Mouse (Mus musculus): Measurements from ENCODE around the gene Dennd4c. TPM values are rescaled to one million over a fixed set of nuclear protein-coding genes. Genes with fewer than 3 reads are reported as not detected.

Gene Dennd4c
- polyA plus RNA-seq, 1 experiment: 2.4 TPM

GRCm38 (mm10) chr4:86845384-86845783 lies 97.0 kb downstream of the Dennd4c start:
- TF ChIP-seq POLR2A (IDR thresholded peaks at IDR 0.05; ENCODE audit: low read depth, low read length) (no peak), CTCF (IDR thresholded peaks at IDR 0.05; ENCODE audit: extremely low read depth, insufficient read depth, insufficient read length, insufficient replicate concordance) (no peak)
- Histone ChIP-seq H3K4me1 (ENCODE audit: control insufficient read depth, insufficient read depth, insufficient read length) (no peaks in the 10 kb centered on the region), H3K4me3 (ENCODE audit: extremely low read depth, insufficient read depth, insufficient read length) (no peak overlapping the region), H3K27me3 (ENCODE audit: control insufficient read depth, insufficient read depth, low read length) (no peaks in the 10 kb centered on the region), H3K36me3 (ENCODE audit: control insufficient read depth, insufficient read depth, low read length) (peaks cover 10% of the 10 kb centered on the region), H3K27ac (ENCODE audit: insufficient read depth, low read length) (no peak overlapping the region)
- 94% methylated on average over 3 of the region's 3 CpGs for WGBS
- DNase-seq (ENCODE audit: low read depth in 1 of 2, low spot score in 2 of 2): no peak

- DNase-seq (ENCODE audit: low read depth in 1 of 2, low spot score in 2 of 2): no peak
- Histone ChIP-seq H3K4me1 (ENCODE audit: control insufficient read depth, insufficient read depth, insufficient read length) (no peaks in the 10 kb centered on the region), H3K4me3 (ENCODE audit: extremely low read depth, insufficient read depth, insufficient read length) (no peak overlapping the region), H3K27me3 (ENCODE audit: control insufficient read depth, insufficient read depth, low read length) (no peaks in the 10 kb centered on the region), H3K27ac (ENCODE audit: insufficient read depth, low read length) (no peak overlapping the region), H3K36me3 (ENCODE audit: control insufficient read depth, insufficient read depth, low read length) (peaks cover 9% of the 10 kb centered on the region)
- 87% methylated on average over 2 of the region's 2 CpGs for WGBS
- TF ChIP-seq POLR2A (IDR thresholded peaks at IDR 0.05; ENCODE audit: low read depth, low read length): no peak
- no peak for TF ChIP-seq CTCF (IDR thresholded peaks at IDR 0.05; ENCODE audit: extremely low read depth, insufficient read depth, insufficient read length, insufficient replicate concordance)
Observed at GRCm38 (mm10) chr4:86847246-86847645, 98.9 kb downstream of the Dennd4c start.

GRCm38 (mm10) chr4:86851331-86851730 lies 103.0 kb downstream of the Dennd4c start:
- peaks cover 24% of the 10 kb centered on the region for H3K36me3 ChIP-seq (ENCODE audit: control insufficient read depth, insufficient read depth, low read length)

GRCm38 (mm10) chr4:86852018-86852417 lies 103.7 kb downstream of the Dennd4c start:
- Histone ChIP-seq H3K4me1 (ENCODE audit: control insufficient read depth, insufficient read depth, insufficient read length) (no peaks in the 10 kb centered on the region; the same call in 1 of the 2 replicates), H3K27ac (ENCODE audit: insufficient read depth, low read length) (no peak overlapping the region), H3K4me3 (ENCODE audit: extremely low read depth, insufficient read depth, insufficient read length) (no peak overlapping the region), H3K27me3 (ENCODE audit: control insufficient read depth, insufficient read depth, low read length) (no peaks in the 10 kb centered on the region), H3K36me3 (ENCODE audit: control insufficient read depth, insufficient read depth, low read length) (peaks cover 22% of the 10 kb centered on the region)
- WGBS: 69% methylated on average over 3 of the region's 3 CpGs
- no peak for TF ChIP-seq CTCF (IDR thresholded peaks at IDR 0.05; ENCODE audit: extremely low read depth, insufficient read depth, insufficient read length, insufficient replicate concordance)
- no peak for DNase-seq (ENCODE audit: low read depth in 1 of 2, low spot score in 2 of 2)

More at GRCm38 (mm10) chr4:86851331-86851730, 103.0 kb downstream of the Dennd4c start:
- no peak for TF ChIP-seq POLR2A (IDR thresholded peaks at IDR 0.05; ENCODE audit: low read depth, low read length)
- Histone ChIP-seq H3K27me3 (ENCODE audit: control insufficient read depth, insufficient read depth, low read length) (no peaks in the 10 kb centered on the region), H3K27ac (ENCODE audit: insufficient read depth, low read length) (no peak overlapping the region), H3K4me3 (ENCODE audit: extremely low read depth, insufficient read depth, insufficient read length) (no peak overlapping the region), H3K4me1 (ENCODE audit: control insufficient read depth, insufficient read depth, insufficient read length) (no peaks in the 10 kb centered on the region; the same call in 1 of the 2 replicates)
- DNase-seq (ENCODE audit: low read depth in 1 of 2, low spot score in 2 of 2): no peak
- WGBS: 93% methylated on average over 2 of the region's 2 CpGs

GRCm38 (mm10) chr4:86852813-86853590 lies 104.6 kb downstream of the Dennd4c start:
- no peak overlapping the region for H3K27ac ChIP-seq (ENCODE audit: insufficient read depth, low read length)
- H3K4me3 ChIP-seq (ENCODE audit: extremely low read depth, insufficient read depth, insufficient read length): no peak overlapping the region
- WGBS: 87% methylated on average over 4 of the region's 4 CpGs
- H3K36me3 ChIP-seq (ENCODE audit: control insufficient read depth, insufficient read depth, low read length): peaks cover 22% of the 10 kb centered on the region
- H3K4me1 ChIP-seq (ENCODE audit: control insufficient read depth, insufficient read depth, insufficient read length): no peaks in the 10 kb centered on the region; the same call in 1 of the 2 replicates
- TF ChIP-seq CTCF (IDR thresholded peaks at IDR 0.05; ENCODE audit: extremely low read depth, insufficient read depth, insufficient read length, insufficient replicate concordance): no peak
- DNase-seq (ENCODE audit: low read depth in 1 of 2, low spot score in 2 of 2): no peak
- H3K27me3 ChIP-seq (ENCODE audit: control insufficient read depth, insufficient read depth, low read length): no peaks in the 10 kb centered on the region

GRCm38 (mm10) chr4:86856304-86857112 lies 108.2 kb downstream of the Dennd4c start:
- Histone ChIP-seq H3K4me3 (ENCODE audit: extremely low read depth, insufficient read depth, insufficient read length) (peak overlapping the region; percentile 82), H3K27me3 (ENCODE audit: control insufficient read depth, insufficient read depth, low read length) (no peaks in the 10 kb centered on the region), H3K4me1 (ENCODE audit: control insufficient read depth, insufficient read depth, insufficient read length) (no peaks in the 10 kb centered on the region; the same call in 1 of the 2 replicates), H3K27ac (ENCODE audit: insufficient read depth, low read length) (peak overlapping the region; percentile 89), H3K36me3 (ENCODE audit: control insufficient read depth, insufficient read depth, low read length) (peaks cover 22% of the 10 kb centered on the region)
- no peak for DNase-seq (ENCODE audit: low read depth in 1 of 2, low spot score in 2 of 2)
- no peak for TF ChIP-seq POLR2A (IDR thresholded peaks at IDR 0.05; ENCODE audit: low read depth, low read length)
- no peak for TF ChIP-seq CTCF (IDR thresholded peaks at IDR 0.05; ENCODE audit: extremely low read depth, insufficient read depth, insufficient read length, insufficient replicate concordance)
- 2% methylated on average over 50 of the region's 50 CpGs for WGBS
